Mouse (Mus musculus): ENCODE measurements around the gene Fgfr2.
A peak's percentile ranks its signal among the peaks of the same experiment; 100 is the strongest.
"Not testable (repeated sequence)": the region's sequence is repeated elsewhere in the genome, so short reads cannot be mapped to it uniquely, and the experiment has no call there.

Fgfr2 gene

GRCm38 (mm10) chr7:132681831-132682230 lies 441.3 kb downstream of the Fgfr2 start:
- no peak for DNase-seq

- peak; percentile 90 to 91 for DNase-seq
These were observed 441.9 kb downstream of the Fgfr2 start for GRCm38 (mm10) chr7:132681296-132681695.

- no peak for DNase-seq
These were observed 443.6 kb downstream of the Fgfr2 start for GRCm38 (mm10) chr7:132679549-132679948.

GRCm38 (mm10) chr7:132679117-132679516 lies 444.0 kb downstream of the Fgfr2 start:
- DNase-seq: peak; percentile 95

GRCm38 (mm10) chr7:132675922-132676321 lies 447.2 kb downstream of the Fgfr2 start:
- no peak for DNase-seq

GRCm38 (mm10) chr7:132673931-132674755 lies 449.0 kb downstream of the Fgfr2 start:
- peak in 1 of 2 experiments; percentile 61 for DNase-seq

- DNase-seq: peak in 1 of 2 experiments; percentile 63
These were observed 450.6 kb downstream of the Fgfr2 start for GRCm38 (mm10) chr7:132672481-132672959.

- no peak for DNase-seq
These were observed 452.3 kb downstream of the Fgfr2 start for GRCm38 (mm10) chr7:132670863-132671165.

GRCm38 (mm10) chr7:132669999-132670862 lies 452.9 kb downstream of the Fgfr2 start:
- no peak for DNase-seq

- DNase-seq: no peak
These were observed 454.5 kb downstream of the Fgfr2 start for GRCm38 (mm10) chr7:132668604-132669003.

GRCm38 (mm10) chr7:132666516-132666915 lies 456.6 kb downstream of the Fgfr2 start:
- no peak for DNase-seq

- no peak for DNase-seq
These were observed 457.3 kb downstream of the Fgfr2 start for GRCm38 (mm10) chr7:132665664-132666382.

- no peak for DNase-seq
These were observed 458.3 kb downstream of the Fgfr2 start for GRCm38 (mm10) chr7:132664815-132665214.

GRCm38 (mm10) chr7:132662831-132663230 lies 460.3 kb downstream of the Fgfr2 start:
- not testable (repeated sequence) for DNase-seq

GRCm38 (mm10) chr7:132659633-132660032 lies 463.5 kb downstream of the Fgfr2 start:
- DNase-seq: no peak

GRCm38 (mm10) chr7:132658688-132659087 lies 464.5 kb downstream of the Fgfr2 start:
- peak in 1 of 2 experiments; percentile 35 for DNase-seq

GRCm38 (mm10) chr7:132658058-132658450 lies 465.1 kb downstream of the Fgfr2 start:
- DNase-seq: peak in 1 of 2 experiments; percentile 33

GRCm38 (mm10) chr7:132657371-132658057 lies 465.6 kb downstream of the Fgfr2 start:
- DNase-seq: peak in 1 of 2 experiments; percentile 18

- DNase-seq: peak; percentile 92 to 98
These were observed 466.6 kb downstream of the Fgfr2 start for GRCm38 (mm10) chr7:132656548-132656947.

GRCm38 (mm10) chr7:132656075-132656474 lies 467.1 kb downstream of the Fgfr2 start:
- peak; percentile 93 to 96 for DNase-seq

- no peak for DNase-seq
These were observed 468.7 kb downstream of the Fgfr2 start for GRCm38 (mm10) chr7:132654412-132654811.

- DNase-seq: no peak
These were observed 476.6 kb downstream of the Fgfr2 start for GRCm38 (mm10) chr7:132646514-132646913.
